Mouse (Mus musculus) liver, adult 2 months (tissue): Measurements from ENCODE around the gene Orc3.

Experiments used
- CTCF ChIP-seq: fragments of 200-500 bp; IDR thresholded peaks from 2 replicates; pipeline ENCODE4 v1.5.1; 2011; ENCODE audit warnings: low read depth, low read length, control low read depth
- POLR2A ChIP-seq: fragments of 200-500 bp; IDR thresholded peaks from 2 replicates; pipeline ENCODE4 v1.6.1; 2011; ENCODE audit warnings: low read length, control low read depth; ENCODE audit not compliant: insufficient read depth; ENCODE audit errors: extremely low read depth

DNA sequence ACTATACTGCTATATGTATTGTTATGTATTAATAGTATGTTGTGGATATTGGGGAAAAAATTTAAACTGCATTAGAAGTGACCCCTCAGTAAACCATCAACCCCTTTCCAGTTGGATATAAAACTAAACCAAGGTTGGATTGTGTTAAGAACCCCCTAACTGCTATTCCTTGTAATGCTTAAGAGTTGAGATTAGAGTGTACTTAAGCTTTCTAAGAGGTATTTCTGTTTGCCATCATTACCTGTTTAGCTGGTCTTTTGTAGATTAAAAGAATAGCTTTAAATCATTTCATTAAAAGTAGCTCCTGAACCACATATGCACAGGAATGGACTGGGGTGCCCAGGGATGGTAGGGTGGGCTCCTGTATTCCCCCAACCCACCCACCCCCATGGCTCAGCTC lies 30.0 kb upstream of the Orc3 start:
- TF ChIP-seq CTCF (no peak), POLR2A (no peak)
